9 mouse cellular contexts compared by ENCODE assay signal in the genomic region with DNA sequence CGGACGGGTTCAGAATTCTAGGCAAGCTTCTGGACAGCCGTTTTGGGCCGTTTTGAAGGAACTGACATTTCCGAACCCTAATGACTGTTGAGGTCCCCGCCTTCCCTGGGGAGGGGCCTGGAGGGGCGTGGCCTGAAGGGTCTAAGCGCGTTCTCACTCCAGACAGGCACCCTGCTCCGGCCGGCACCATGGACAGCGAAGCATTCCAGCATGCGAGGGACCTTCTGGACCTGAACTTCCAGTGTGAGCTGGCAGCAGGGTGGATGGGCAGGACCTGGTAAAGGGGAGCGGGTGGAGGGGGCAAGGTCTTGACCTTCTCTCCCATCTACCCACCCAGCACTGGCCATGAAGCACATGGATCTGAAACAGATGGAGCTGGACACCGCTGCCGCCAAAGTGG. TPM values are rescaled to one million over a fixed set of nuclear protein-coding genes. Genes with fewer than 3 reads are reported as not detected.
DNase-seq lines count a peak whose midpoint lies in the region; ATAC-seq and TF ChIP-seq lines count a peak whose summit lies in the region.
"Had no signal": no experiment of that assay in that cellular context is flagged by ENCODE, and none has a peak within 500 bp of the region (broad histone marks: within the 10 kb centered on the region; RNA-seq: fewer than 3 reads in every experiment).

No protein-coding gene starts in this region.

- H3K36me3 ChIP-seq in midbrain, embryonic 10.5 days, result peaks cover 22% of the 10 kb centered on the region
- no peaks in the 10 kb centered on the region for H3K36me3 ChIP-seq in midbrain, embryonic 15.5 days (replicated peaks)
- no peaks in the 10 kb centered on the region; the same call in 1 of the 2 replicates for H3K36me3 ChIP-seq in testis, adult 2 months (ENCODE audit: control insufficient read depth, insufficient read depth, low read length)
- H3K36me3 ChIP-seq in forebrain, embryonic 13.5 days (ENCODE audit: poor library complexity, severe bottlenecking), result no peaks in the 10 kb centered on the region

- H3K9ac ChIP-seq in midbrain, embryonic 15.5 days, result no peak overlapping the region
- H3K9ac ChIP-seq in forebrain, embryonic 13.5 days, result no peak overlapping the region

- H3K4me2 ChIP-seq in midbrain, embryonic 15.5 days, result no peak overlapping the region
- no peak overlapping the region for H3K4me2 ChIP-seq in forebrain, embryonic 13.5 days

- peaks cover 35% of the 10 kb centered on the region for H3K27me3 ChIP-seq in midbrain, embryonic 10.5 days (ENCODE audit: low read depth, poor library complexity, severe bottlenecking)
- no peaks in the 10 kb centered on the region for H3K27me3 ChIP-seq in midbrain, embryonic 15.5 days (replicated peaks)
- no peaks in the 10 kb centered on the region for H3K27me3 ChIP-seq in testis, adult 2 months (ENCODE audit: control insufficient read depth, insufficient read depth, low read length)
- H3K27me3 ChIP-seq in forebrain, embryonic 13.5 days, result peaks cover 12% of the 10 kb centered on the region

- H3K4me1 ChIP-seq in midbrain, embryonic 10.5 days, result peaks cover 24% of the 10 kb centered on the region
- H3K4me1 ChIP-seq in midbrain, embryonic 15.5 days, result peaks cover 6% of the 10 kb centered on the region
- H3K4me1 ChIP-seq in testis, adult 2 months (ENCODE audit: control insufficient read depth, insufficient read depth, low read length), result peaks cover 42% of the 10 kb centered on the region
- H3K4me1 ChIP-seq in forebrain, embryonic 13.5 days, result peaks cover 18% of the 10 kb centered on the region

- no peaks in the 10 kb centered on the region for H3K9me3 ChIP-seq in midbrain, embryonic 10.5 days (replicated peaks)
- no peaks in the 10 kb centered on the region for H3K9me3 ChIP-seq in midbrain, embryonic 15.5 days
- no peaks in the 10 kb centered on the region for H3K9me3 ChIP-seq in forebrain, embryonic 13.5 days (replicated peaks)

- TF ChIP-seq POLR2A in testis, adult 2 months (IDR thresholded peaks at IDR 0.05; ENCODE audit: control insufficient read depth, low read depth, low read length), result peak; percentile 76

- WGBS in midbrain, embryonic 10.5 days, result 24% methylated on average over 16 of the region's 16 CpGs
- WGBS in midbrain, embryonic 15.5 days, result 28% methylated on average over 16 of the region's 16 CpGs
- 22% methylated on average over 16 of the region's 16 CpGs for WGBS in forebrain, embryonic 13.5 days

- DNase-seq in midbrain, embryonic 10.5 days (ENCODE audit: low spot score), result peak; percentile 37
- DNase-seq in embryo, embryonic 10 days (ENCODE audit: low spot score), result peak; percentile 73
- peak; percentile 56 to 86 for DNase-seq in kidney, postnatal 36 days
- DNase-seq in layer of hippocampus, postnatal 25 days (ENCODE audit: extremely low spot score in 1 of 2, low spot score in 1 of 2), result no peak
- DNase-seq in gastrocnemius, adult 18-20 months (ENCODE audit: low spot score), result no peak

- ATAC-seq in midbrain, embryonic 15.5 days (replicated peaks), result no peak
- ATAC-seq in forebrain, embryonic 13.5 days, result no peak

- no peak overlapping the region for H3K27ac ChIP-seq in midbrain, embryonic 10.5 days (replicated peaks)
- no peak overlapping the region for H3K27ac ChIP-seq in midbrain, embryonic 15.5 days
- peak overlapping the region; percentile 91 for H3K27ac ChIP-seq in testis, adult 2 months (ENCODE audit: control insufficient read depth, insufficient read depth, low read depth, low read length)
- no peak overlapping the region for H3K27ac ChIP-seq in forebrain, embryonic 13.5 days

- no peak overlapping the region for H3K4me3 ChIP-seq in midbrain, embryonic 10.5 days
- no peak overlapping the region for H3K4me3 ChIP-seq in midbrain, embryonic 15.5 days
- peak overlapping the region; percentile 88 for H3K4me3 ChIP-seq in testis, adult 2 months (ENCODE audit: control insufficient read depth, low read depth, low read length)
- H3K4me3 ChIP-seq in forebrain, embryonic 13.5 days, result no peak overlapping the region
- H3K4me3 ChIP-seq: erythroblast, embryonic 14.5 days had no signal

- peak; percentile 13; the same call in 1 of the 2 replicates for TF ChIP-seq CTCF in testis, adult 2 months (IDR thresholded peaks at IDR 0.05; ENCODE audit: control insufficient read depth, insufficient read depth, insufficient replicate concordance, low read depth, low read length)

RNA-seq across cellular contexts. Expression of a gene that starts 8.8 kb away (rescaled TPM):
- 4.9 and 6.0 TPM in 2 replicates for polyA plus RNA-seq in midbrain, embryonic 10.5 days (2016; fragmentation: Nextera tagmentation; extraction: Ambion mirVana)
- polyA plus RNA-seq in midbrain, embryonic 15.5 days (2015; fragmentation: Nextera tagmentation; extraction: Ambion mirVana), result 2.1 and 2.5 TPM in 2 replicates
- 49.5 and 71.4 TPM in 2 replicates for polyA plus RNA-seq in testis, adult 2 months (2012; rRNA removed)
- 1 to 10 TPM; 4.5 to 4.8 TPM for total RNA-seq in layer of hippocampus, postnatal 25 days (2021)
- 3.6 and 4.1 TPM in 2 replicates for polyA plus RNA-seq in forebrain, embryonic 13.5 days (2015; fragmentation: Nextera tagmentation; extraction: Ambion mirVana)
- 1 to 10 TPM; 3.6 to 5.3 TPM for total RNA-seq in gastrocnemius, adult 18-20 months (2021)

RNA-seq across cellular contexts. Expression of a gene that starts 9.1 kb away (rescaled TPM):
- polyA plus RNA-seq in midbrain, embryonic 10.5 days (2016; fragmentation: Nextera tagmentation; extraction: Ambion mirVana), result 23.2 and 24.7 TPM in 2 replicates
- polyA plus RNA-seq in midbrain, embryonic 15.5 days (2015; fragmentation: Nextera tagmentation; extraction: Ambion mirVana), result 22.0 and 25.1 TPM in 2 replicates
- polyA plus RNA-seq in testis, adult 2 months (2012; rRNA removed), result 2.8 and 3.2 TPM in 2 replicates
- total RNA-seq in layer of hippocampus, postnatal 25 days (2021), result 10 to 100 TPM; 17.7 to 18.3 TPM
- polyA plus RNA-seq in forebrain, embryonic 13.5 days (2015; fragmentation: Nextera tagmentation; extraction: Ambion mirVana), result 21.4 and 23.2 TPM in 2 replicates
- total RNA-seq in gastrocnemius, adult 18-20 months (2021), result 10 to 100 TPM; 10.8 to 11.4 TPM

RNA-seq across cellular contexts. Expression of a gene that starts 13.4 kb away (rescaled TPM):
- 27.7 and 31.8 TPM in 2 replicates for polyA plus RNA-seq in midbrain, embryonic 10.5 days (2016; fragmentation: Nextera tagmentation; extraction: Ambion mirVana)
- 29.7 and 33.0 TPM in 2 replicates for polyA plus RNA-seq in midbrain, embryonic 15.5 days (2015; fragmentation: Nextera tagmentation; extraction: Ambion mirVana)
- polyA plus RNA-seq in testis, adult 2 months (2012; rRNA removed), result 50.6 and 53.3 TPM in 2 replicates
- total RNA-seq in layer of hippocampus, postnatal 25 days (2021), result 10 to 100 TPM; 34.5 to 34.9 TPM
- 20.4 and 24.9 TPM in 2 replicates for polyA plus RNA-seq in forebrain, embryonic 13.5 days (2015; fragmentation: Nextera tagmentation; extraction: Ambion mirVana)
- 10 to 100 TPM in 1 of 2 experiments, 1 to 10 TPM in 1; 9.0 to 10.6 TPM for total RNA-seq in gastrocnemius, adult 18-20 months (2021)

RNA-seq across cellular contexts. Expression of a gene that starts 23.8 kb away (rescaled TPM):
- 117 and 118 TPM in 2 replicates for polyA plus RNA-seq in midbrain, embryonic 10.5 days (2016; fragmentation: Nextera tagmentation; extraction: Ambion mirVana)
- polyA plus RNA-seq in midbrain, embryonic 15.5 days (2015; fragmentation: Nextera tagmentation; extraction: Ambion mirVana), result 80.2 and 83.3 TPM in 2 replicates
- polyA plus RNA-seq in testis, adult 2 months (2012; rRNA removed), result 50.1 and 66.6 TPM in 2 replicates
- 10 to 100 TPM; 37.8 to 39.1 TPM for total RNA-seq in layer of hippocampus, postnatal 25 days (2021)
- 88.0 and 96.4 TPM in 2 replicates for polyA plus RNA-seq in forebrain, embryonic 13.5 days (2015; fragmentation: Nextera tagmentation; extraction: Ambion mirVana)
- 10 to 100 TPM; 30.0 to 30.8 TPM for total RNA-seq in gastrocnemius, adult 18-20 months (2021)

RNA-seq across cellular contexts. Expression of a gene that starts 35.5 kb away (rescaled TPM):
- 2.3 and 3.0 TPM in 2 replicates for polyA plus RNA-seq in midbrain, embryonic 10.5 days (2016; fragmentation: Nextera tagmentation; extraction: Ambion mirVana)
- 1.4 and 1.5 TPM in 2 replicates for polyA plus RNA-seq in midbrain, embryonic 15.5 days (2015; fragmentation: Nextera tagmentation; extraction: Ambion mirVana)
- polyA plus RNA-seq in testis, adult 2 months (2012; rRNA removed), result 33.3 and 39.9 TPM in 2 replicates
- total RNA-seq in layer of hippocampus, postnatal 25 days (2021), result 1 to 10 TPM; 2.2 to 3.4 TPM
- polyA plus RNA-seq in forebrain, embryonic 13.5 days (2015; fragmentation: Nextera tagmentation; extraction: Ambion mirVana), result 1.5 and 2.6 TPM in 2 replicates
- total RNA-seq in gastrocnemius, adult 18-20 months (2021), result under 1 TPM in 1 of 2 experiments, not detected in 1; 0.21 TPM
- polyA plus RNA-seq: erythroblast, embryonic 14.5 days had no signal

Comparison
In these comparisons a context has a peak if more than half of its experiments do, and no peak if none do; other contexts are left out.
1. DNase-seq: peak in midbrain, embryonic 10.5 days (single experiment), embryo, embryonic 10 days (single experiment) and kidney, postnatal 36 days (2 of 2); none in layer of hippocampus, postnatal 25 days (0 of 2) and gastrocnemius, adult 18-20 months (single experiment).